Mouse (Mus musculus) neural tube, embryonic 11.5 days (tissue): ENCODE measurements around the gene Armc10. TPM values are rescaled to one million over a fixed set of nuclear protein-coding genes. Genes with fewer than 3 reads are reported as not detected.
"Not testable (repeated sequence)": the region's sequence is repeated elsewhere in the genome, so short reads cannot be mapped to it uniquely, and the experiment has no call there.

ENCODE experiments used
- ATAC-seq: fragments of 200-750 bp; cut with Nextera tagmentation; 2 replicates; pipeline ENCODE4 v1.8.0; 2017; ENCODE audit warnings: moderate number of reproducible peaks, mild to moderate bottlenecking, moderate TSS enrichment, moderate library complexity; ENCODE audit not compliant: insufficient read depth, low FRiP score, low TSS enrichment
- DNase-seq: peaks from one replicate; pipeline ENCODE4 v3.0.0-alpha.2; 2015; ENCODE audit warnings: low spot score
- H3K27ac ChIP-seq: fragments of 300-500 bp; sonication (generic); 2 replicates; pipeline ENCODE4 v1.5.1; 2014; ENCODE audit warnings: low read depth, mild to moderate bottlenecking, low read length
- H3K27me3 ChIP-seq: fragments of 300-500 bp; sonication (generic); 2 replicates; pipeline ENCODE4 v1.6.1; 2014; ENCODE audit warnings: mild to moderate bottlenecking, low read length, mixed read lengths; ENCODE audit not compliant: control insufficient read depth, insufficient read depth
- H3K36me3 ChIP-seq: fragments of 300-500 bp; sonication (generic); 2 replicates; pipeline ENCODE4 v1.6.1; 2014; ENCODE audit warnings: mild to moderate bottlenecking, low read length, moderate library complexity, mixed read lengths; ENCODE audit not compliant: control insufficient read depth, insufficient read depth
- H3K4me1 ChIP-seq: fragments of 300-500 bp; sonication (generic); 2 replicates; pipeline ENCODE4 v1.6.1; 2014; ENCODE audit warnings: low read length, mixed read lengths; ENCODE audit not compliant: control insufficient read depth, insufficient read depth
- H3K4me2 ChIP-seq: fragments of 300-500 bp; sonication (generic); 2 replicates; pipeline ENCODE4 v1.6.1; 2014; ENCODE audit warnings: low read depth, mild to moderate bottlenecking, moderate library complexity
- H3K4me3 ChIP-seq: fragments of 300-500 bp; sonication (generic); 2 replicates; pipeline ENCODE4 v1.5.1; 2014; ENCODE audit warnings: low read depth, low read length
- H3K9ac ChIP-seq: fragments of 300-500 bp; sonication (generic); 2 replicates; pipeline ENCODE4 v1.6.1; 2014; ENCODE audit warnings: mild to moderate bottlenecking, low read length
- H3K9me3 ChIP-seq: fragments of 300-500 bp; sonication (generic); 2 replicates; pipeline ENCODE4 v1.6.1; 2016; ENCODE audit warnings: low read length; ENCODE audit not compliant: control insufficient read depth
- WGBS: fragments of 180-500 bp; shearing (Covaris S2); extraction: QIAGEN DNeasy Blood & Tissue Kit; methylation state at CpG from one replicate; pipeline ENCODE4 v1.1.7; 2014; 5-methylcytosine and 5-hydroxymethylcytosine counted together
- polyA plus RNA-seq: library from polyadenylated mRNA; unstranded; fragments of >200 nt; fragmentation: Nextera tagmentation; extraction: Ambion mirVana; gene quantifications from 2 replicates; pipeline ENCODE4 v1.2.1, GENCODE M21; 2014

The Armc10 gene
- polyA plus RNA-seq, 1 experiment from 2014 or later = 79.2 TPM

- Histone ChIP-seq H3K27ac (no peak overlapping the region), H3K4me3 (no peak overlapping the region), H3K4me2 (no peak overlapping the region), H3K36me3 (no peaks in the 10 kb centered on the region), H3K27me3 (no peaks in the 10 kb centered on the region), H3K9ac (no peak overlapping the region), H3K9me3 (no peaks in the 10 kb centered on the region), H3K4me1 (0 out of 2 replicates have a peak, but pooled peaks cover 2% of the 10 kb centered on the region)
- ATAC-seq = no peak
- 89% methylated on average over 6 of the region's 6 CpGs for WGBS
- no peak for DNase-seq
Measured at GRCm38 (mm10) chr5:21702873-21703475, 57.4 kb downstream of the Armc10 start.

DNA sequence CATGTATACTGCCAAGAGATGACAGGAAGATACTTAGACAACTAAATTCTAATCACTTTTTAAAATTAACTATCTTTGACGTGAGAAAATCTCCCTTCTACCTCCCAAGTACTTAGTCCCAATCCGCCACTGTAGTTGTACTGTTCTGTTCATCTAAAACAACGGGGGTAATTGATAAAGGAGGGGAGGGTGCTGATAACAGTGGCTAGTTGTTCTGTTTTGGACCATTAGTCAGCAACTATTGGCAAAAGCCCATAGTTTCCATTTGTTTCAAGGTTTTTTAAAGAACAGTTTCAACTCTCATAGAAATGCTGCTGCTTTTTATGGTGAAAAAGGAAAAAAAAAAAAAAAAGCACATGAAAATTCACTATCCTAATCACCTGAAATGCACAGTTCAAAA is 58.1 kb downstream of the Armc10 start:
- 0 out of 2 replicates have a peak, but pooled peaks cover 2% of the 10 kb centered on the region for H3K4me1 ChIP-seq
- H3K27ac ChIP-seq = no peak overlapping the region
- no peaks in the 10 kb centered on the region for H3K36me3 ChIP-seq
- H3K9me3 ChIP-seq = no peaks in the 10 kb centered on the region
- no peaks in the 10 kb centered on the region for H3K27me3 ChIP-seq
- H3K4me3 ChIP-seq = no peak overlapping the region
- no peak overlapping the region for H3K9ac ChIP-seq
- 84% methylated on average over 3 of the region's 3 CpGs for WGBS
- H3K4me2 ChIP-seq = no peak overlapping the region
- ATAC-seq = no peak
- DNase-seq = no peak

DNA sequence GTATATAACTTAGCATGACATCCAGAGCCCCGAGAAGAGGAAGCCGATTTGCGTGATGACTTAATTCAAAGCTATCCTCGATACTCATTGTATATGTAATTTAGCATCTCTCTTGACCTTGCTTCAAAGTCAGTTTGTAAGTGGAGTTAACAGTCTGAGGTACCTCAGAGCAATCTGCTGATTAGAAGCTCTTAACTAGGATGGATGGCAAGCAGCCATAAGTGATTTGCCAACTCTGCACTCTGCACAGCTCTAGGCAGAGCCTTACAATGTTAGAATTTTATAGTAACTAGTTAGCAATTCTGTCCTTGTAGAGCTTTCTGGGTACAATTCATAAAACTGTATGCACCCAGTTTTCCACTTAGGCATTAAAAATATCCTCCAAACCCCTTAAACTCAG is 60.9 kb downstream of the Armc10 start:
- Histone ChIP-seq H3K36me3 (no peaks in the 10 kb centered on the region), H3K27ac (no peak overlapping the region), H3K27me3 (no peaks in the 10 kb centered on the region), H3K9ac (no peak overlapping the region), H3K4me2 (no peak overlapping the region), H3K4me3 (no peak overlapping the region), H3K9me3 (no peaks in the 10 kb centered on the region), H3K4me1 (no peaks in the 10 kb centered on the region)
- 94% methylated on average over 4 of the region's 4 CpGs for WGBS
- ATAC-seq (no peak), DNase-seq (no peak)

DNA sequence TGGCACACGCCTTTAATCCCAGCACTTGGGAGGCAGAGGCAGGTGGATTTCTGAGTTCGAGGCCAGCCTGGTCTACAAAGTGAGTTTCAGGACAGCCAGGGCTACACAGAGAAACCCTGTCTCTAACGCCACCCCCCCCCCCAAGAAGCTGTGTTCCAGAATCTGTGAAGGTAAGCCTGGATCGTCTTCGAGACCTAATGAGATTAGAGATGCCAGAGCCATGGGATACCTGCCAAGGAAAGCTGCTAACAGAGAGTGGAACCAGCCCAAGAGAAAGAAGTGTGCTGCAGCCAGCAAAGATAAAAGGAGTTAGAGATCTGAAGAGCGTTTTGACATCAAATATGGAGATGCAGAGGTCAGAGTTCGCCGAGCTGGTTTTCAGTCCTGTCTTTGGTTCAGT is 62.4 kb downstream of the Armc10 start:
- 90% methylated on average over 8 of the region's 8 CpGs for WGBS
- not testable (repeated sequence) for H3K36me3 ChIP-seq, ATAC-seq, H3K4me2 ChIP-seq, H3K9me3 ChIP-seq, H3K27me3 ChIP-seq, H3K4me3 ChIP-seq, H3K9ac ChIP-seq, H3K4me1 ChIP-seq, H3K27ac ChIP-seq, DNase-seq

Other genes with a start within 250 kb of the Armc10 start
- 0.31 TPM in 1 of 2 replicates, not detected in the other for gene Ccdc146, start 221.1 kb upstream of the Armc10 start, polyA plus RNA-seq
- gene Fam185a, start 220.9 kb upstream of the Armc10 start, polyA plus RNA-seq = 4.9 and 6.6 TPM in 2 replicates
- gene Lrrc17, start 102.3 kb upstream of the Armc10 start, polyA plus RNA-seq = 8.3 and 12.9 TPM in 2 replicates
- gene Fbxl13, start 179 bp upstream of the Armc10 start, polyA plus RNA-seq = not detected in 2 replicates
- gene Napepld, start 55.6 kb downstream of the Armc10 start, polyA plus RNA-seq = 8.7 and 8.8 TPM in 2 replicates
- 96.1 and 103 TPM in 2 replicates for gene Pmpcb, start 91.3 kb downstream of the Armc10 start, polyA plus RNA-seq
- gene Dnajc2, start 139.4 kb downstream of the Armc10 start, polyA plus RNA-seq = 91.2 and 92.4 TPM in 2 replicates
- gene Psmc2, start 139.5 kb downstream of the Armc10 start, polyA plus RNA-seq = 245 and 260 TPM in 2 replicates
- 0.08 TPM in 1 of 2 replicates, not detected in the other for gene Slc26a5, start 219.8 kb downstream of the Armc10 start, polyA plus RNA-seq